Mouse (Mus musculus) urinary bladder, postnatal 36 days (tissue): Measurements from ENCODE around the gene Svbp.

Experiments
- DNase-seq, 2 experiments: peaks; one replicate each; pipeline ENCODE4 v3.0.0; 2022; ENCODE audit warnings: low spot score in 2 of 2, mixed read lengths in 1 of 2

Svbp gene

GRCm38 (mm10) chr4:119245961-119246360 lies 50.9 kb downstream of the Svbp start:
- no peak for DNase-seq

- DNase-seq: no peak
Measured at GRCm38 (mm10) chr4:119246688-119247225, 51.7 kb downstream of the Svbp start.

GRCm38 (mm10) chr4:119247462-119248235 lies 52.5 kb downstream of the Svbp start:
- DNase-seq: peak; percentile 63 to 79

- DNase-seq: no peak
Measured at GRCm38 (mm10) chr4:119248407-119248965, 53.4 kb downstream of the Svbp start.
